Mouse (Mus musculus) stomach, postnatal 0 days (tissue): ENCODE results near the gene Spata16.

Experiments
- CTCF ChIP-seq: IDR thresholded peaks from 2 replicates; pipeline ENCODE4 v1.5.1; 2016; ENCODE audit warnings: antibody characterized with exemption, low read depth, mild to moderate bottlenecking, moderate library complexity
- EP300 ChIP-seq: optimal IDR thresholded peaks from 2 replicates; pipeline ENCODE3; 2016; ENCODE audit warnings: antibody characterized with exemption

GRCm38 (mm10) chr3:26814307-26814706 lies 176.9 kb downstream of the Spata16 start:
- no peak for TF ChIP-seq CTCF
- TF ChIP-seq EP300, result no peak
